Mouse (Mus musculus) hindbrain, embryonic 16.5 days (tissue): ENCODE measurements around the gene Diras1. TPM values are rescaled to one million over a fixed set of nuclear protein-coding genes. Genes with fewer than 3 reads are reported as not detected.

Experiments
- ATAC-seq: fragments of 200-750 bp; cut with Nextera tagmentation; 2 replicates; pipeline ENCODE4 v1.8.0; 2017; ENCODE audit warnings: moderate TSS enrichment, moderate library complexity
- H3K27ac ChIP-seq: fragments of 300-500 bp; sonication (generic); 2 replicates; pipeline ENCODE4 v1.5.1; 2014; ENCODE audit warnings: low read depth, mild to moderate bottlenecking, control low read depth, low read length, moderate library complexity
- H3K27me3 ChIP-seq: fragments of 300-500 bp; sonication (generic); replicated peaks from 2 replicates; pipeline ENCODE4 v1.6.1; 2014; ENCODE audit warnings: low read length; ENCODE audit not compliant: control insufficient read depth, insufficient read depth
- H3K36me3 ChIP-seq: fragments of 300-500 bp; sonication (generic); 2 replicates; pipeline ENCODE4 v1.6.1; 2014; ENCODE audit warnings: mild to moderate bottlenecking, low read length, moderate library complexity, mixed read lengths; ENCODE audit not compliant: control insufficient read depth, insufficient read depth
- H3K4me1 ChIP-seq: fragments of 300-500 bp; sonication (generic); 2 replicates; pipeline ENCODE4 v1.6.1; 2014; ENCODE audit warnings: low read depth, low read length; ENCODE audit not compliant: control insufficient read depth, insufficient read depth
- H3K4me2 ChIP-seq: fragments of 300-500 bp; sonication (generic); 2 replicates; pipeline ENCODE4 v1.6.1; 2014; ENCODE audit warnings: mild to moderate bottlenecking, low read length, control low read depth, moderate library complexity
- H3K4me3 ChIP-seq: fragments of 300-500 bp; sonication (generic); 2 replicates; pipeline ENCODE4 v1.5.1; 2014; ENCODE audit warnings: mild to moderate bottlenecking, low read length, control low read depth, moderate library complexity
- H3K9ac ChIP-seq: fragments of 300-500 bp; sonication (generic); 2 replicates; pipeline ENCODE4 v1.6.1; 2014; ENCODE audit warnings: low read depth, mild to moderate bottlenecking, control low read depth, low read length, moderate library complexity
- H3K9me3 ChIP-seq: fragments of 300-500 bp; sonication (generic); 2 replicates; pipeline ENCODE4 v1.6.1; 2014; ENCODE audit warnings: mild to moderate bottlenecking, low read length, moderate library complexity; ENCODE audit not compliant: control insufficient read depth
- WGBS: fragments of 180-500 bp; shearing (Covaris S2); extraction: QIAGEN DNeasy Blood & Tissue Kit; methylation state at CpG from one replicate; pipeline ENCODE4 v1.1.7; 2014; 5-methylcytosine and 5-hydroxymethylcytosine counted together
- polyA plus RNA-seq: library from polyadenylated mRNA; unstranded; fragments of >200 nt; fragmentation: Nextera tagmentation; extraction: Ambion mirVana; gene quantifications from 2 replicates; pipeline ENCODE4 v1.2.1, GENCODE M21; 2015

The Diras1 gene
- polyA plus RNA-seq, 1 experiment from 2014 or later: 74.4 TPM

DNA sequence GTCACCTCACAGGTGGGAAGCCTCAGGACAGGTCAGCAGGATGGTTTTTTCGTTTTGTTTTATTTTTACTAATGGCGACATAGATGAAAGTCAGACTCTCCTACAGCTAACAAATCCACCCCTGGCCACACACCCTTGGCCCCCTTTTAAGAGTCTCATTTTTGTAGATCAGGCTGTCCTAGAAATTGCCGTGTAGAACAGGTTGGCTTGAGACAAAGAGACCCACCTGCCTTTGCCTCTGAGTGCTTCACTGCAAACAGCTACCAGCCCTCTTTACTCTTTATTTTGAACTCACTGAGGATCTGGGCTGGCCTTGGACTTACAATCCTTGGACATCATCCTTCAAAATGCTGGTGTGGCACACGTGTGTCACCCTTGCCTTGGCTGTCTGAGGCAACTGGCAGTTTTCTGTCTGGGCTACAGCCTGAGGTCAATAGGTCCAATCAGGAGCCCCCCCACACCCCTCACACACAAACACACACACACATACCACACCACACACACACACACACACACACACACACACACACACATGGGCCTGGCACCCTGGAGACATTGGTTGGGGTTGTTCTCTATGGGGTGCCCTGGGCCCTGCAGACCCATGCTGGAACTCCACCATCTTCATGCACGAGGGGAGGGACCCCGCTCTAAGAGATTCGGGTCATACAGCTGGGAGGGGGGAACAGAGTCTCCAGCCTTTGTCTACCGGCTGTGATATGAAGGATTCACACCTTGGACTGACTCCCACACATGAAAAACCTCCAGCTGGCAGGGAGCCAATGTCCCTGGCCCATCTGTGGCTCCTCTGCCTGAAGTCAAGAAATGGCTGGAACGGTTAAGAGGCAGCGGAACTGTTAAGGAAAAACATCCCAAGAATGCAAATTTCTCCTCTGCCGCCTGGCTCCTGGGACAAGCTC lies 53.1 kb downstream of the Diras1 start:
- Histone ChIP-seq H3K9me3 (no peaks in the 10 kb centered on the region), H3K4me2 (no peak overlapping the region), H3K9ac (no peak overlapping the region), H3K4me1 (peaks cover 10% of the 10 kb centered on the region), H3K27ac (no peak overlapping the region; the same call in 1 of the 2 replicates), H3K36me3 (no peaks in the 10 kb centered on the region), H3K27me3 (no peaks in the 10 kb centered on the region), H3K4me3 (no peak overlapping the region)
- ATAC-seq: no peak
- 56% methylated on average over 11 of the region's 11 CpGs for WGBS

DNA sequence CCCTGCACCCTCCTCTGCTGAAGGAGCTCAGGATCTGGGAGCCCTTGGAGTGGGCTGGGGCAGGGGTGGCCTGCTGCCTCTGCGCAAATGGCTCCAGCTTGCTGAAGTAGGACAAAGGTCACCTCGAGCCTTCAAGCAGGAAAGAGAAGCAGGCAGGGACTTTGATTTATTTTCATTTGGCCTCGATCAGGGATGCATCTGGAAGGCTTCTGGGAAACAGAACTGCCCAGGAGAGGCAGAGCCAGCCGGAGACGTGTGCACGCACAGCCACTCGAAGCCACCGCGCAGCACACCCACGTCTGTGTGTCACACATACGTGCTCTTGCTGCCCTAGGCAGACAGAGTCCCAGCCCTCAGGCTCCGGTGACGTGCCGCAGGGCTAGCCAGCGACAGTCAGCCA lies 53.9 kb downstream of the Diras1 start:
- no peak for ATAC-seq
- 77% methylated on average over 15 of the region's 15 CpGs for WGBS
- H3K9ac ChIP-seq: no peak overlapping the region
- H3K4me2 ChIP-seq: no peak overlapping the region
- no peaks in the 10 kb centered on the region for H3K27me3 ChIP-seq
- no peak overlapping the region for H3K4me3 ChIP-seq
- no peaks in the 10 kb centered on the region for H3K36me3 ChIP-seq
- no peak overlapping the region for H3K27ac ChIP-seq
- peaks cover 13% of the 10 kb centered on the region for H3K4me1 ChIP-seq
- H3K9me3 ChIP-seq: no peaks in the 10 kb centered on the region

DNA sequence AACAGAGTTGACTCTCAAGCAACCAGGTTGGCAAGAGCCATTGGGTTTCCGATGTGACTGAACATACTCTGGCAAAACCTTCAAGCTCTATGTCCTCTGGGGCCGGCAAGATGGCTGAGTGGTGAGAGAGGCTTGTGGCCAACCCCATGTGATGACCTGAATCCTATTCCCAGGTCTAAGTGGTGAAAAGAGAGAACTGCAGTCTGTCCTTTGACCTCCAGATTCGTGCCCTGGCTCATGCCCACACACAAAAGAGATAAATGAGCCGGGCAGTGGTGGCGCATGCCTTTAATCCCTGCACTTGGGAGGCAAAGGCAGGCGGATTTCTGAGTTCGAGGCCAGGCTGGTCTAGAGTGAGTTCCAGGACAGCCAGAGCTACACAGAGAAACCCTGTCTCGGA lies 55.3 kb downstream of the Diras1 start:
- Histone ChIP-seq H3K9ac (no peak overlapping the region), H3K36me3 (no peaks in the 10 kb centered on the region), H3K4me1 (peaks cover 13% of the 10 kb centered on the region), H3K9me3 (no peaks in the 10 kb centered on the region), H3K4me3 (no peak overlapping the region), H3K27me3 (no peaks in the 10 kb centered on the region), H3K4me2 (no peak overlapping the region), H3K27ac (no peak overlapping the region)
- ATAC-seq: no peak
- WGBS: 87% methylated on average over 8 of the region's 8 CpGs

Other genes starting within 250 kb of the Diras1 start
- gene Sf3a2, start 227.5 kb downstream of the Diras1 start, polyA plus RNA-seq: 44.7 and 59.9 TPM in 2 replicates
- 129 and 140 TPM in 2 replicates for gene Plekhj1, start 227.0 kb downstream of the Diras1 start, polyA plus RNA-seq
- gene Amh, start 220.4 kb downstream of the Diras1 start, polyA plus RNA-seq: not detected in 2 replicates
- gene Jsrp1, start 212.2 kb downstream of the Diras1 start, polyA plus RNA-seq: 1.1 and 1.2 TPM in 2 replicates
- gene Oaz1, start 199.0 kb downstream of the Diras1 start, polyA plus RNA-seq: 1,272 and 1,293 TPM in 2 replicates
- gene Lingo3, start 181.6 kb downstream of the Diras1 start, polyA plus RNA-seq: 22.1 and 23.3 TPM in 2 replicates
- 197 and 208 TPM in 2 replicates for gene Lsm7, start 170.5 kb downstream of the Diras1 start, polyA plus RNA-seq
- 92.4 and 97.5 TPM in 2 replicates for gene Sppl2b, start 170.4 kb downstream of the Diras1 start, polyA plus RNA-seq
- 0.13 and 0.27 TPM in 2 replicates for gene Tmprss9, start 153.8 kb downstream of the Diras1 start, polyA plus RNA-seq
- gene Timm13, start 124.7 kb downstream of the Diras1 start, polyA plus RNA-seq: 314 and 364 TPM in 2 replicates
- gene Lmnb2, start 107.4 kb downstream of the Diras1 start, polyA plus RNA-seq: 36.6 and 41.9 TPM in 2 replicates
- gene Gadd45b, start 95.6 kb downstream of the Diras1 start, polyA plus RNA-seq: 8.0 and 9.0 TPM in 2 replicates
- 25.4 and 27.0 TPM in 2 replicates for gene Gng7, start 10.7 kb downstream of the Diras1 start, polyA plus RNA-seq
- 48.3 and 54.3 TPM in 2 replicates for gene Slc39a3, start 11.8 kb upstream of the Diras1 start, polyA plus RNA-seq
- 334 and 346 TPM in 2 replicates for gene Sgta, start 34.5 kb upstream of the Diras1 start, polyA plus RNA-seq
- gene Thop1, start 44.4 kb upstream of the Diras1 start, polyA plus RNA-seq: 49.8 and 53.5 TPM in 2 replicates
- 0.24 and 0.32 TPM in 2 replicates for gene Creb3l3, start 73.2 kb upstream of the Diras1 start, polyA plus RNA-seq
- gene Map2k2, start 80.3 kb upstream of the Diras1 start, polyA plus RNA-seq: 236 and 240 TPM in 2 replicates
- gene Zbtb7a, start 109.6 kb upstream of the Diras1 start, polyA plus RNA-seq: 13.3 and 13.6 TPM in 2 replicates
- 47.1 and 56.9 TPM in 2 replicates for gene Pias4, start 142.3 kb upstream of the Diras1 start, polyA plus RNA-seq
- gene Eef2, start 151.0 kb upstream of the Diras1 start, polyA plus RNA-seq: 525 and 551 TPM in 2 replicates
- gene Dapk3, start 157.3 kb upstream of the Diras1 start, polyA plus RNA-seq: 49.0 and 58.7 TPM in 2 replicates
- not detected in 2 replicates for gene 4930442H23Rik, start 158.2 kb upstream of the Diras1 start, polyA plus RNA-seq
- gene Nmrk2, start 176.4 kb upstream of the Diras1 start, polyA plus RNA-seq: 0.09 and 0.24 TPM in 2 replicates
- 85.0 and 85.6 TPM in 2 replicates for gene Atcay, start 205.2 kb upstream of the Diras1 start, polyA plus RNA-seq
- gene Zfr2, start 207.5 kb upstream of the Diras1 start, polyA plus RNA-seq: 23.8 and 28.7 TPM in 2 replicates
- gene Matk, start 227.3 kb upstream of the Diras1 start, polyA plus RNA-seq: 60.4 and 72.8 TPM in 2 replicates
- gene Mrpl54, start 241.3 kb upstream of the Diras1 start, polyA plus RNA-seq: 126 and 137 TPM in 2 replicates
- 39.2 and 41.8 TPM in 2 replicates for gene Apba3, start 241.3 kb upstream of the Diras1 start, polyA plus RNA-seq